Mouse (Mus musculus) thymus, postnatal 25 days (tissue): ENCODE results near the gene Prelp.

Experiments
- DNase-seq: peaks from one replicate; pipeline ENCODE4 v3.0.0; 2022

Gene Prelp

DNA sequence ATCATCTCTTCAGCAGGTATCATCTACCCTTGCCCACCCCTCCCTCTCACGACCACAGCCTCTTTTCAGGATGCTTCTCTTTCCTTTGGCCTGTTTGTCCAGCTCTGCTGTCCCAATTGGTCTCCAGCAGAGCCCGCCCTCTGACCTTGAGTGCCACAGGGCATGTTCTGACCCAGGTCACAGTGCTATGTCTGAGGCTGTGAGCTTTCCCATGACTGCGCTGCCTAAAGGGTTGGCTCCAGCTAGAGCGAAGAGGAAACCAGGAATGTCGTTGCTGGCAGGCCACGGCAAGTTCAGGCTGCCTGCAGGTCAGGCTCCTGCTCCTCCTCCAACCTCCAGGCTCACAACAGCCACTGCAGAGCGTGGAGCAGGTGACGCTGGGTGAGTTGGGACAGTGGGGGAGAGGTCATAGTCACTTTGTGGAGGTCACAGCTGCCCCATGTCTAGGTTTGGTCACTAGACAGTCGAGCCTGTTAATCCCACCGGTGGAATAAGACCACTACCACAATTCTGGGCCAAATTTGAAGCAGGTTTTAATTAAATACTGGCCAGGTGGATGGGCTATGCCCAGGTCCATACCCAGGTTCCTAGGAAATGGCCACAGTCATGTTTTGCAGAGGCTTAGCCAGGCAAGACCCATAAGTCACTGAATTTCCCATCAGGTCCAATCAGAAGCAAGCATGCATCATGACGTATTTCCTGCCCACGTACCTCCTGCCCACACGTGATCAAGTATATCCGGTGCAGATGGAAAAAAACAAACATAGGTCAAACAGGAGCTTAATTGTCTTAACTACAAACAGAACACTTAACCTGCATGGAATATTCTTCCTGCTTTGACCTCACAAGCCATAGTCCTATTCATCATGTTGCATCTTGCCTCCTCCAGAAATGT lies 12.3 kb upstream of the Prelp start:
- DNase-seq = no peak

- no peak for DNase-seq
These were observed 8.8 kb upstream of the Prelp start for GRCm38 (mm10) chr1:133929980-133930379.

DNA sequence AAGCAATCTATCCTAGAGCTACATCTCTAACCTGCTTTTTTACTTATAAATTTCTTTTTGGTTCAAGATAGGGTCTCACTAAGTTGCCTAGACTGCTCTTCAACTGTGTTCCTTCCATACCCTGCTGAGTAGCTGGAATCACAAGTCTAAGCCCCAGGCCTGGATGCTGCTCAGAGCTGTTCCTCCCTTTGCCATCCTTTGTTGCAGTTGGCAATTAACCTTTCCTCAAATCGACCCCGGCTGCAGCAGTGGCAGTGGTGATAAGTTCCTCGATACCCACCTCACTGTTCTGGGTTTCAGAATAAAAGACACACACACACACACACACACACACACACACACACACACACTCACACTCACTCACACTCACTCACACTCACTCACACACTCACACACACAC lies 4.0 kb upstream of the Prelp start:
- DNase-seq = no peak

DNA sequence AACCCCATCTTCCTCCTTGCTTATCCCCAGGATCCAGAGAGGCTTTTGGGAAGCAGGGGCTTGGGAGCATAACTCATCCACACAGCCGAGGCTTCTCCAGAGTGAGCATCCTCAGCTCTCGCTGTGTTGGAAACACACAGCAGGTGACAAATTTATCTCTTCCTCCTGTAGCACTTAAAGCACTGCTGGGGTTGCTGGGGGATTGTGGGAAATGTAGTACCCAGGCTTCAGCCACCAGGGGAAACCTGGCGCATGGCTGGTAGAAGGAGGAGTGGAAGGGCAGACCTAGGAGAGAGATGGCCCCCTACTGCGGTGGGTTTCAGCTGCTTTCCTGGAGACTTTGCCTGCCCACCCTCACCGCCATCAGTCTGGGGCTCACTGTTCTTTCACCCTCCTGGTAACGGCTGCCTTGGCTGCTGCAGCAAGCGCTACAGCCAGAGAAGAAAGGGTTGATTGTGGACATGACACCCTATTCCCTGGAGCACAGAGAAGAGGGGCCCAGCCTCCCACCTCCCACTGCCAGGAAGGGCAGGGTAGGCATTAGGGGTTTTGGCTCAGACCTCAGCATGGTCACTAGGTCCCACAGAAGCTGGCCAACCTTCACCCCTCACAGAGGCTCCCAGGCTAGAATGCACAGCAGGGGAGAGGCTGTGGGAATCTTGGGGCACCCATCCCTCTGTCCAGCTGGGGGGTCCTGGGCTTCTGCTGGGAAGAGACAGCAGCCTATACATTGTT lies 3.1 kb upstream of the Prelp start:
- peak; percentile 19 for DNase-seq

DNA sequence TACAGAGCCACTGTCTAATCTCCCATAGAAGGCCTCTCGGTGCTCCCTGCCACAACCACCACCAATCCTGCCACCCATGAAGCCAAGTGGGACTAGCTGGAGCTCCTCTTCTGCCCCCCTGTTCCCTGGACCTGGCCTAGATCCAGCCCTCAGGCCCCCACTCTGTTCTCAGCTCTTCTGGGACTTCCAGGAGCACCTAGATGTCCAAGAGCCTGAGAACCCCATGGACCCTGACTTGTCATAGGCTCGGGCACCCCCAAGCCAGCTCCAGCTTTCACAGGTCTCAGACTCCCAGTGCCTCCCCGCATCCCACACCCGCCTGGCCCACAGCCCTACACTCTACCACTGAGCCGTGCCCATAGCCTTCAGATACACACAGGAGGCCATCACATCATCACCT lies 1.9 kb upstream of the Prelp start:
- no peak for DNase-seq

GRCm38 (mm10) chr1:133920876-133921275 lies 338 bp downstream of the Prelp start:
- no peak for DNase-seq

DNA sequence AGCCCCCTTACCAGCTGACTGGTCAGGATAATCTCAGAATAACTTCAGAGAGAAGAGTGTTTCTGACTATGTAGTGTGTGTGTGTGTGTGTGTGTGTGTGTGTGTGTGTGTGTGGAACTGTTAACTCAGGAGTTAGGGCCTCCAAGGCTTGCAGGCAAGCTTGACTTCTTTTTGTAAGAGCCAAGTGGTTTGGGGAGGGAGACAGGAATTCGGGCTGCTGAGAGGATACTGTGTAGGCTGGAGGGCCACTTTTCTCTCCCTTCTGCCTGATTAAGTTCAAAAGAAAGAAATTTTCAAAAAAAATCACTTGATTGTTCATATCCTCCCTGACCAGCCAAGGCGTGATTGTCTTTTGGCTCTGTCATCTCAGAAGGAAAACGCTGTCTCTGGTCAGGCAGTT lies 813 bp downstream of the Prelp start:
- DNase-seq = no peak

- DNase-seq = no peak
These were observed 3.1 kb downstream of the Prelp start for GRCm38 (mm10) chr1:133918088-133918470.

- no peak for DNase-seq
These were observed 3.6 kb downstream of the Prelp start for GRCm38 (mm10) chr1:133917456-133918087.

GRCm38 (mm10) chr1:133915723-133916355 lies 5.4 kb downstream of the Prelp start:
- no peak for DNase-seq

DNA sequence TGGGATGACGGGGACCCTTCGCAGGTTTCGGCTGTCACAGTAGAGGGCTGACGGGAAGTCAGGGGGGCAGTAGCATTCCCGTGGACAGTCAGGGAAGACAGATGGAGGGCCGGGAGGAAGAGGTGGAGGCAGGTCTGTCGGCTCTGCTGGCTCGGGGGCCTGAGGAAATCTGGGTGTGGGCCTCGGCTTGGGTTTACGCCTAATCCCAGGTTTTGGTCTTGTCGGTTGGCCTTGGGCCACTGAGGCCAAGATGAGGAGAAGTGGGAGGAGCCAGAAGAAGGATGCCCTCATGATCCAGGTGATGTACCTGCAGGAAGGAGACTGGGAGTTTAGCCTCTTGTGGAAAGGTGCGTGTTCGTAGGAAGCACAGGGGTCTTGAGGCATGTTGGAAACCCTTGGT lies 6.1 kb downstream of the Prelp start:
- DNase-seq = no peak

DNA sequence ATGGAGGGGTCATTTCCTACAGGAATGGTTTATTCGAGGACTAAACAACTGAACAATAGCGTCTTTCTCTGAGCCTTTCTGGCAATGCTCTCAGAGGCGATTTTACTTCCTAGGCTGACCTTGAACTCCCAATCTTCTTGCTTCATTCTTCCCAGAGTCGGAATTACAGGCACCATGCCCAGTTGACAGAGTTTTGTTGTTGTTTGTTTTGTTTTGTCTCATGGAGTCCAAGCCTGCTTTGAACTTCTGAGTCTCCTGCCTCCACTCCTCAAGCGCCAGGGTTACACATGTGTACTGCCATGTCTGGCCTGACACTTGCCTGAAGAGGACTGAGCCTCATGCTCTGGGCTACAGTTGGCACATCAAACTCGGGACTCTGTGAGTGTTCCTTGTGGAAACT lies 8.2 kb downstream of the Prelp start:
- DNase-seq = no peak

DNA sequence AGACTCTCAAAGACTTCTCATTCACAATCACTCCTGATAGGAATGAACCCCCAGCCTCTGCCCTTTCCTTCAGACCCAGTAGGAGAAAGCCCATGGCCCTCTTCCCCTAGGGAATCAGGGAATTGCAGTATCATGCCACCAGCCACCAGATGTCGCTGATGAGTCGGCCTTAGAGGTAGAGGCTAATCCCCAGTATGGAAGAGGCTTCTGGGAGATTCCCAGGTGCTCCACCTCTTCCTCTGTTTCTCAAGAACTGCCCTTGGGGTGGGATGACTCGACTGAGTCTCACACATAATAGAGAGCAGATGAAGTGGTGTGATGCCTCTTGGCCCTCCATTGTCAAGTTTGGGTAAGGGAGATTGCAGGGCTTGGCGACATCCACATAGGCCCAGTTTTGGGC lies 9.8 kb downstream of the Prelp start:
- DNase-seq = peak; percentile 47

DNA sequence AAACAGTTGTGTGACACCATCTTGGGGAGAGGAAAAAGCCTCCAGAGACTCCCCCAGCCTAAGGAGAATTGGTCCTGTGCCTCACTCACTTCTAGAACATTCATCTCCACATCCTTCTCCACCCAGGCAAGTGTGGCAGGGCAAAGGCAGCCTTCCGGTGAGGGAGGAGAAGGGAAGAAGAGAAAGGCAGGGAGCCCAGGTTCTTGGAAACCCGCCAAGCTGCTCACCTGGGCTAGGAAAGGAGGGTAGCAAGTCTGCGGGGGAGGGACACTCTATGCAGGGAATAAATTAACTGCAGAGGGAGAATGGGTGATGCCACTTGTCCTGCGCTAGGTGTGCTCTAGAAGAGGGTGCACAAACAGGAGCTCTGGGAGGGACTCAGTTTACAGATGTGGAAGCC lies 10.2 kb downstream of the Prelp start:
- no peak for DNase-seq

GRCm38 (mm10) chr1:133910108-133910507 lies 11.1 kb downstream of the Prelp start:
- no peak for DNase-seq

DNA sequence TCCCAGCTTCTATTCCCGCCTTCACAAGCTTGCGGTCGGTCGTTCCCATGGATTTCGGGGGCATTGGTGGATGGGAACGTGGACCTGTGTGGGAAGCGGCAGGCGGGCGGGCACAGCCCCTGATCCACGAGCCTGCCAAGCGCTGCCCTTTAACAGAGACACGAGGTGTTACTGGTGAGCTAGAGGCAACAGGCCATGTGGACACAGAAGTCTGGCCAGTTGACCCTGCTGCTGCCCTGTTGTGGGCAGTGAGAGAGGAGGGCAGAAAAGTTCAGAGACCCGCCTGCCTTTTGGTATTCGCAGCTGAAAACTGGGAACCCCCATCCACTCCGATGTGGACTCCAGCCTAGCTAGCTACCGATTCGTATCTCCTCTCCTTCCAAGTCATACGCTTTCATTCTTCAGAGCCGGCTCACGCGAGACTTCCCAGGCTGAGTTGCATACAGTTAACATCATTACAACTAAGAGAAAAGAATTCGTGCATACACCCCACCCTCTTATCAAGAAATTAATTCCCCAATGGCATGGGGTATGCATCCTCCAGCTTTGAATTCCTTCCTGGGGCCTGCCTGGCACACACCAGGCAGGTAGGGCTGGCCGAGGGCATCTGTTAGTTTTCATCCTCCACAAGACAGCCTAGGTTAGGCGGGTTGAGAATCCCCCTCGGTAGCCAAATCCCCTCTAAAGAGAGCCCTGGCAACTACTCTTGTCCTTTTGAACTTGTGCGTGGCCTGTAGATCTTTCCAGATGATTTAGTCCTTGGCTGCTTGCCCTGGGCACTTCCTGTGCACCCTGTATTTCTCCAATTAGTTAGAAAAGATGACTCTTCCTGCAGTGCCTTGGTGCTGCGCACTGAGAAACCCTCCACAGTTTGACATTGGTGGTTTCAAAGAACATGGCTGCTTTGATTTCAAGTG lies 12.3 kb downstream of the Prelp start:
- DNase-seq = no peak

DNA sequence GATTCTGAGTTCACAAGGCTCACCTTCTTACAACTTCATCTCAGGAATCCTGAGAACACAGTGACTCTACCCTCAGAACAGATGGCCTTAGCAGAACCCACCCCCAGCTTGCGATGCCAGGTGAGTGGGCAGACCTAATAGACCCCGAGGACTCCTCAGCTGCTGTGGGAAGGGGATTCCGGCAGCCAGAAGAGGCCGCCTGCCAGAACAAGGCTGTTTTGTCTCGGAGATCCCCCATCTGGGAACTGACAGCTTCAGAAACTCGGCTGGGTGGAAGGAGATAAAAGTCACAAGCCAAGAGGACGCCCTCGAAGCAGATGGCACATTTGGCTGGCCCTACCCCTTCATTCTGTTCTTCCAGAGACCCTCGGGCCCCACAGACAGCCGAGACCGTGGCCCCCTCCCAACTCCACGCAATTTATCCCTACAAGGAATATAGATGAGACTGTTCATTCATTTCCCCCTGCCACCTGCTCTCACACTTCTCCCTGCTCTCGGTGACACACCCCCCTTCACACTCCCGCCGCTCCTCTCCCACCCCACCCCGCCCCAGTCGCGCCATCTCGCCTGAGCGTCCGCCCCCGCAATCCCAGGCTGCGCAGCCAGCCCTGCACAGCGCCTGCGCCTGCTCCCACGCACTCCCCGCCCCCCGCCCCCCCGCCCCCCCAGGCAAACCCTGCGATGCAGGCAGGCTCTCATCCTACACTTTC lies 13.1 kb downstream of the Prelp start, which contains the start of gene Optc:
TSS of gene Optc (minus strand) at position 51 of the 710 bp plus-strand sequence.
- DNase-seq = peak; percentile 33

- no peak for DNase-seq
These were observed 14.8 kb downstream of the Prelp start for GRCm38 (mm10) chr1:133906420-133906819.

DNA sequence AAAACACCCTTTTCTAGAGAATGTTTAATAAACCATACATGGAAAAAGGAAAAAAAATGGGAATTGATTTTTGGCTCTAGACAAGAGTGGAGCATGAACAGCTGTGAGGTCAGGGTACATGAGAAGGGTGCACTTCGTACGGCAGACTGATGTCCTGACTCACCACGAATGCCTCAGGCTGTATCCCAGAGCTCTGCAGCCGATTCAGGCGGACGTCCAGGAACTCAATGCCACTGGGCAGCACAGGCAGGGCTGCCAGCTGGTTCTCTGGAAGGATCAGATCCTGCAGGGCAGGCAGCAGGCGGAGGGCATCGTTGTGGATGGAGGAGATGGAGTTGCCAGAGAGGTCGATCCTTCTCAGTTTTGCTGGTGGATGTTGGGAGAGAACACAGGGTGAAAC lies 20.4 kb downstream of the Prelp start:
- DNase-seq = no peak

GRCm38 (mm10) chr1:133899043-133899542 lies 22.1 kb downstream of the Prelp start:
- no peak for DNase-seq

GRCm38 (mm10) chr1:133897293-133897692 lies 23.9 kb downstream of the Prelp start:
- no peak for DNase-seq
